Mouse (Mus musculus): Measurements from ENCODE around the gene Vps4a. TPM values are rescaled to one million over a fixed set of nuclear protein-coding genes. Genes with fewer than 3 reads are reported as not detected.
A peak's percentile ranks its signal among the peaks of the same experiment; 100 is the strongest.

The Vps4a gene
- total RNA-seq, 2 experiments from 2014 or later, result 54.5 to 55.5 TPM

- DNase-seq, result peak; percentile 88
Observed at GRCm38 (mm10) chr8:107048061-107048941, 17.3 kb downstream of the Vps4a start, which contains the start of gene Pdf. Pdf (minus strand) TSS chr8:107048614.

- DNase-seq, result no peak
Observed at GRCm38 (mm10) chr8:107049480-107049879, 18.5 kb downstream of the Vps4a start.

GRCm38 (mm10) chr8:107052046-107052445 lies 21.0 kb downstream of the Vps4a start:
- DNase-seq, result peak; percentile 37

GRCm38 (mm10) chr8:107056076-107056972 lies 25.3 kb downstream of the Vps4a start, which contains the start of the genes Cog8 and Nip7:
Cog8 (minus strand) TSS chr8:107056689.
Nip7 (plus strand) TSS chr8:107056877.
- peak; percentile 96 for DNase-seq

DNA sequence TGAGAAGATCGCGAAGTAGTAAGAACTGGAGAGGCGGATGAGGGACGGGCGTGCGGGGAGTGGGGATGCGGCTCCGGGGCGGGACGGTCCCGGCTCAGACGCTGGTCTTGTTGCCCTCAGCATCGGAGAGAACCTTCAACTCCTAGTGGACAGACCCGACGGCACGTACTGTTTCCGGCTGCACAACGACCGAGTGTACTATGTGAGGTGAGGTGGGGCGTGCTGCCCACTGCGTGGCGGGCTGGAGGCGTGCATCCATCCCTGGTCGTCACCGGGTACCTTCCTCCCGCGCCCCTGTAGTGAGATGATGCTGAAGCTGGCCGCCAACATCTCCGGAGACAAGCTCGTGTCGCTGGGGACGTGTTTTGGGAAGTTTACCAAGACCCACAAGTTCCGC lies 25.9 kb downstream of the Vps4a start:
- no peak for DNase-seq

GRCm38 (mm10) chr8:107062613-107063012 lies 31.6 kb downstream of the Vps4a start:
- no peak for DNase-seq

GRCm38 (mm10) chr8:107065511-107066496 lies 34.8 kb downstream of the Vps4a start, which contains the start of gene Tmed6:
Tmed6 (minus strand) TSS chr8:107065644.
- DNase-seq, result no peak

DNA sequence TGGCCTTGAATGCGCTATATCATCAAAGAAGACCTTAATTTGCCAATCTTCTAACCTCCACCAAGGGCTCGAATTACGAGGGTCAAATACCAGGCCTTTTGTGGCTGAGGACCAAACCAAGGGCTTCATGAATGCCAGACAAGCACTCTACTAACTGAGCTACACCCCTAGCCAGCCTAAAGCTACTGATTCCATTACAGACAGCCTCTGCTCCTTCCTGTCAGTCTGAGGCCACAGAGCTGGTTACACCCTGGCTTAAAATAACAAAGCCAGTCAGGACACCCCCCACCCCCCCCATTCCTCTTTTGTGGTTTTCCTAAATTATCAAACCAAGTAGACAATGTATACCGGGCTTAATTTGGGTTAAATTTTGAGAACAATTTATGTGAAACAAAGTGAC lies 42.7 kb downstream of the Vps4a start:
- no peak for DNase-seq

- DNase-seq, result no peak
Observed at GRCm38 (mm10) chr8:107074128-107074527, 43.1 kb downstream of the Vps4a start.

- peak; percentile 33 for DNase-seq
Observed at GRCm38 (mm10) chr8:107076239-107076888, 45.3 kb downstream of the Vps4a start.

GRCm38 (mm10) chr8:107085358-107085757 lies 54.3 kb downstream of the Vps4a start:
- DNase-seq, result no peak

DNA sequence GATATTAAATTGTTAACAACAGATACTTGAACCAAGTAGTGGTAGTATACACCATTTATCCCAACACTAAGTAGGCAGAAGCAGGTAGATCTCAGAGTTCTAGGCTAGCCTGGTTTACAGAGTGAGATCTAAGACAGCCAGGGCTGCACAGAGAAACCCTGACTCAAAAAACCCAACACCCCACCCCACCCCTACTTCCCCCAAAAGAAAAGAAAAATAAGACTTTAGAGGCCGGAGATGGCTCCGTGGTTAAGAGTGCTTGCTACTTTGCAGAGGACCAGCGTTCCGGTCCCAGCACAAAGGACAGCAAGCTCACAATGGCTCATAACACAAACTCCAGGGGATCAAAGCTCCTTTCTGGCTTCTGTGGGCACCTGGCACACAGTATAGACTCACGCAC lies 55.0 kb downstream of the Vps4a start:
- DNase-seq, result no peak

DNA sequence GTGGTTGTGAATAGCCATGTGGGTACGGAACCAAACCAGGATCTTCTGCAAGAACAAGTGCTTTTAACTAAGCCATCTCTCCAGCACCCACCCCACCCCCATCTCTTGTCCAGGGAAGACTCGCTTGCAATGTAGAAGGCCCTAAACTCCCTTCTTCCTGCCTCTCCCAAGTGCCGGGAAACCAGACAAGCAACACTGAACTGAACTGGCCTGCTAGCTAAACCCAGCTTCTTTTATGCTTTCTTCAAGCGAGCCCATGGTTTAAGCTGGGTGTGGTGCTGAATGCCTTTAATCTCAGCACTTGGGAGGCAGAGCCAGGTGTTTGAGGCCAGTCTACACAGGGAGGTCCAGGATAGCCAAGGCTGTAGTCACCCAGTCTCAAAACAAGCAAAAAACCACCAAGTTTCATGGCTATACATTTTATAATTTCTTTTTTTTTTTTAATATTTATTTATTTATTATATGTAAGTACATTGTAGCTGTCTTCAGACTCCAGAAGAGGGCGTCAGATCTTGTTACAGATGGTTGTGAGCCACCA lies 57.6 kb downstream of the Vps4a start:
- DNase-seq, result no peak

DNA sequence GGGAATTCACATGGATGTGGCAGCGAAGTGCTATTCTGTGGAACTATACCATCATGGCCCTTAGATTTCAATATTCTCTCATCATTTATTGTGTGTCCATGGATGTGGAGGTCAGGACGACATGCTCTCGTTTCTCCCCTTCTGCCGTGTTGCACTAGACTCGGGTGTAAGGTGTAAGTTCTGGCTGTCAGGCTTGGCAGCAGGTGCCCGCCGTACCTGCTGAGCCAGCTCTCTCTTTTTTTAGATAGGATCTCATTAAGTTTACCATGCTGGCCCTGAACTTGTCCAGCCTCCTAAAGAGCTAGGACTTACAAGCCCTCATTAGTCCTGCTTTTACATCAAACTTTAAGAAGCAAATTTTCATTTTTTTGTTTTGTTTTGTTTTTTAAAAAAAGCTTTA lies 59.5 kb downstream of the Vps4a start:
- DNase-seq, result no peak

Other genes starting within 250 kb of the Vps4a start
- 1 to 10 TPM in 1 of 2 experiments, under 1 TPM in 1; 0.96 to 2.2 TPM for gene Has3, start 161.0 kb upstream of the Vps4a start, total RNA-seq (2021)
- gene Utp4, start 137.6 kb upstream of the Vps4a start, total RNA-seq (2021), result 10 to 100 TPM; 36.2 to 40.8 TPM
- 10 to 100 TPM; 23.5 to 30.0 TPM for gene Sntb2, start 95.5 kb upstream of the Vps4a start, total RNA-seq (2021)
- 10 to 100 TPM; 36.4 to 42.2 TPM for gene Pdf, start 17.4 kb downstream of the Vps4a start, total RNA-seq (2021)
- gene Cog8, start 25.5 kb downstream of the Vps4a start, total RNA-seq (2021), result 10 to 100 TPM; 24.2 to 26.6 TPM
- gene Nip7, start 25.7 kb downstream of the Vps4a start, total RNA-seq (2021), result 10 to 100 TPM; 32.9 to 48.6 TPM
- not detected for gene Tmed6, start 34.4 kb downstream of the Vps4a start, total RNA-seq (2021)
- 10 to 100 TPM; 22.0 to 26.4 TPM for gene Terf2, start 65.3 kb downstream of the Vps4a start, total RNA-seq (2021)
- gene Cyb5b, start 119.4 kb downstream of the Vps4a start, total RNA-seq (2021), result 100 to 1,000 TPM; 216 to 248 TPM

All from adrenal gland, postnatal 10 days (tissue).